Mouse (Mus musculus): ENCODE data around the gene Rps6. TPM values are rescaled to one million over a fixed set of nuclear protein-coding genes. Genes with fewer than 3 reads are reported as not detected.

Rps6 gene
- total and polyA plus RNA-seq, 3 experiments = 1,648 to 3,142 TPM; not detected in 1

- H3K4me3 ChIP-seq (ENCODE audit: control insufficient read depth in 1 of 2, insufficient read depth in 1 of 2, low read depth in 2 of 2, low read length in 2 of 2) = no peak overlapping the region
- no peak overlapping the region for H3K27ac ChIP-seq (ENCODE audit: control insufficient read depth, low read depth, low read length)
- TF ChIP-seq ZMIZ1 (IDR thresholded peaks at IDR 0.05; ENCODE audit: low read depth, low read length) (no peak), EP300 (IDR thresholded peaks at IDR 0.05; ENCODE audit: low read depth in 1 of 2, low read length in 2 of 2) (no peak), USF1 (IDR thresholded peaks at IDR 0.05; ENCODE audit: low read depth, low read length) (no peak), MXI1 (IDR thresholded peaks at IDR 0.05; ENCODE audit: low read depth, low read length) (no peak), ZKSCAN1 (IDR thresholded peaks at IDR 0.05; ENCODE audit: low read depth, low read length) (no peak), MAX (IDR thresholded peaks at IDR 0.05; ENCODE audit: low read length) (no peak), ZNF384 (IDR thresholded peaks at IDR 0.05; ENCODE audit: low read depth, low read length) (no peak), JUND (IDR thresholded peaks at IDR 0.05; ENCODE audit: low read depth, low read length) (no peak), MAZ (IDR thresholded peaks at IDR 0.05; ENCODE audit: low read depth, low read length) (no peak), HCFC1 (IDR thresholded peaks at IDR 0.05; ENCODE audit: low read depth, low read length) (no peak)
Observed at GRCm38 (mm10) chr4:86898791-86899474, 41.7 kb upstream of the Rps6 start.

GRCm38 (mm10) chr4:86897411-86897810, 40.2 kb upstream of the Rps6 start:
- no peak for TF ChIP-seq USF2 (IDR thresholded peaks at IDR 0.05; ENCODE audit: borderline replicate concordance in 1 of 2, insufficient read depth in 1 of 2, low read depth in 1 of 2, low read length in 2 of 2)
- TF ChIP-seq ZKSCAN1 (IDR thresholded peaks at IDR 0.05; ENCODE audit: low read depth, low read length) = no peak
- no peak for TF ChIP-seq RCOR1 (IDR thresholded peaks at IDR 0.05; ENCODE audit: low read depth, low read length)
- no peak for TF ChIP-seq MAZ (IDR thresholded peaks at IDR 0.05; ENCODE audit: low read depth, low read length)
- no peak for TF ChIP-seq ELF1 (IDR thresholded peaks at IDR 0.05; ENCODE audit: low read depth, low read length)
- no peak for TF ChIP-seq MAX (IDR thresholded peaks at IDR 0.05; ENCODE audit: low read length)
- TF ChIP-seq CTCF (IDR thresholded peaks at IDR 0.05 in 2 of 3, conservative IDR thresholded peaks at IDR 0.05 in 1 of 3; ENCODE audit: control insufficient read depth in 1 of 3, insufficient read depth in 1 of 3, low read depth in 2 of 3, low read length in 3 of 3, poor library complexity in 1 of 3, severe bottlenecking in 1 of 3) = no peak
- TF ChIP-seq GATA1 (IDR thresholded peaks at IDR 0.05; ENCODE audit: low read depth, low read length) = no peak
- TF ChIP-seq TAL1 (IDR thresholded peaks at IDR 0.05; ENCODE audit: low read length) = no peak

More at GRCm38 (mm10) chr4:86898791-86899474, 41.7 kb upstream of the Rps6 start:
- Histone ChIP-seq H3K27me3 (ENCODE audit: control insufficient read depth in 1 of 2, insufficient read depth in 2 of 2, low read length in 2 of 2) (no peaks in the 10 kb centered on the region), H3K4me1 (ENCODE audit: control insufficient read depth in 1 of 2, insufficient read depth in 2 of 2, low read length in 2 of 2) (peaks cover 0 to 3% of the 10 kb centered on the region in 2 experiments; a peak in 1 of 4 replicates), H3K9ac (ENCODE audit: control insufficient read depth, low read depth, low read length, poor library complexity, severe bottlenecking) (no peak overlapping the region), H3K36me3 (ENCODE audit: control insufficient read depth in 1 of 2, insufficient read depth in 2 of 2, low read length in 2 of 2) (no peaks in the 10 kb centered on the region; a peak in 1 of 4 replicates), H3K9me3 (replicated peaks; ENCODE audit: insufficient read depth, low read length) (no peaks in the 10 kb centered on the region), H3K79me2 (ENCODE audit: control insufficient read depth, insufficient read depth, low read length, poor library complexity) (no peaks in the 10 kb centered on the region)
- no peak for DNase-seq (ENCODE audit: low read depth, low spot score)

More at GRCm38 (mm10) chr4:86897411-86897810, 40.2 kb upstream of the Rps6 start:
- Histone ChIP-seq H3K36me3 (ENCODE audit: control insufficient read depth in 1 of 2, insufficient read depth in 2 of 2, low read length in 2 of 2) (no peaks in the 10 kb centered on the region; a peak in 1 of 4 replicates), H3K9ac (ENCODE audit: control insufficient read depth, low read depth, low read length, poor library complexity, severe bottlenecking) (no peak overlapping the region), H3K4me1 (ENCODE audit: control insufficient read depth in 1 of 2, insufficient read depth in 2 of 2, low read length in 2 of 2) (peaks cover 0 to 3% of the 10 kb centered on the region in 2 experiments; a peak in 1 of 4 replicates), H3K4me3 (ENCODE audit: control insufficient read depth in 1 of 2, insufficient read depth in 1 of 2, low read depth in 2 of 2, low read length in 2 of 2) (no peak overlapping the region), H3K27ac (ENCODE audit: control insufficient read depth, low read depth, low read length) (no peak overlapping the region), H3K9me3 (replicated peaks; ENCODE audit: insufficient read depth, low read length) (no peaks in the 10 kb centered on the region), H3K79me2 (ENCODE audit: control insufficient read depth, insufficient read depth, low read length, poor library complexity) (no peaks in the 10 kb centered on the region), H3K27me3 (ENCODE audit: control insufficient read depth in 1 of 2, insufficient read depth in 2 of 2, low read length in 2 of 2) (no peaks in the 10 kb centered on the region)
- no peak for DNase-seq (ENCODE audit: low read depth, low spot score)

All from MEL (cell line).